24 mouse cellular contexts compared by ENCODE assay signal in genomic region chr19:46791360-46791759, GRCm38 (mm10). TPM values are rescaled to one million over a fixed set of nuclear protein-coding genes. Genes with fewer than 3 reads are reported as not detected.
DNase-seq lines count a peak whose midpoint lies in the region; ATAC-seq and TF ChIP-seq lines count a peak whose summit lies in the region.
"Had no signal": no experiment of that assay in that cellular context is flagged by ENCODE, and none has a peak within 500 bp of the region (broad histone marks: within the 10 kb centered on the region; RNA-seq: fewer than 3 reads in every experiment).

No protein-coding gene starts in this region.

- POLR2A ChIA-PET in Patski (lab: Charles Lee) = interaction anchor here (0.6 kb wide), 2 partner anchors 30 to 747 kb away, joined by 3 to 4 read pairs; partner anchors contain the start of gene Cnnm2

- ATAC-seq in Patski = peak; percentile 58
- ATAC-seq in erythroid progenitor cell, adult 5-6 weeks (replicated peaks; ENCODE audit: low FRiP score, poor library complexity, severe bottlenecking) = peak; percentile 37; the same call in 1 of the 2 replicates
- peak; percentile 61; the same call in 1 of the 2 replicates for ATAC-seq in megakaryocyte-erythroid progenitor cell, adult 5-6 weeks (replicated peaks; ENCODE audit: low FRiP score, low TSS enrichment, poor library complexity, severe bottlenecking)
- ATAC-seq: forebrain, embryonic 14.5 days; hindbrain, postnatal 0 days; intestine, embryonic 16.5 days had no signal

- no peaks in the 10 kb centered on the region for H3K27me3 ChIP-seq in Patski
- H3K27me3 ChIP-seq: CH12.LX; embryonic facial prominence, embryonic 15.5 days; heart, embryonic 13.5 days; hindbrain, embryonic 12.5 days; limb, embryonic 15.5 days; liver, embryonic 13.5 days; midbrain, embryonic 12.5 days; neural tube, embryonic 12.5 days had no signal

- DNase-seq in heart, adult 11 months = peak; percentile 85
- no peak for DNase-seq in heart, postnatal 4 days
- DNase-seq in Patski (ENCODE audit: low read depth, low spot score) = no peak
- DNase-seq in spleen, adult 18-20 months = no peak
- DNase-seq: cerebellum, adult 18-20 months; cerebellum, postnatal 10 days; gastrocnemius, postnatal 25 days; kidney, postnatal 14 days; layer of hippocampus, adult 9-11 months; liver, embryonic 13.5 days; lung, adult 2 months; lung, postnatal 10 days had no signal

- no peak for TF ChIP-seq CTCF in Patski (IDR thresholded peaks at IDR 0.05)

- in situ Hi-C loops in Patski (cut with MboI; ENCODE audit: low pct_unique_long_range_greater_than_20kb) = no loop called here

- CTCF ChIA-PET in Patski (lab: Charles Lee) = interaction anchor here (1.1 to 4.5 kb wide), 3 partner anchors 13 to 199 kb away, joined by 3 to 19 read pairs (median 6); partner anchors contain the start of gene Cnnm2

RNA-seq across cellular contexts. Expression of gene Cnnm2, which starts 30.0 kb away (rescaled TPM):
- 1 to 10 TPM; 7.1 to 7.4 TPM for total RNA-seq in heart, postnatal 4 days (2021)
- polyA plus RNA-seq in Patski (2021) = 53.2 TPM
- 35.0 and 39.8 TPM in 2 replicates for total RNA-seq in erythroid progenitor cell, adult 5-6 weeks (2015; ENCODE audit: low replicate concordance)
- total RNA-seq in erythroid progenitor cell, adult 5-6 weeks (2017; ENCODE audit: low replicate concordance) = 40.1 and 60.7 TPM in 2 replicates
- total RNA-seq in megakaryocyte-erythroid progenitor cell, adult 5-6 weeks (2014; fragmentation: Nextera tagmentation) = 20.3 and 22.0 TPM in 2 replicates
- total RNA-seq in megakaryocyte-erythroid progenitor cell, adult 5-6 weeks (2017) = 7.0 and 13.6 TPM in 2 replicates
